Mouse (Mus musculus) T-helper 2 cell (primary cell): ENCODE data around the gene Rora.

Experiments
- in situ Hi-C: fragments of 300-600 bp; cut with MboI, MseI; formaldehyde crosslinking; loops from one replicate; pipeline ENCODE4 v1.15.1; 2025; ENCODE audit warnings: high pct_unique_total_duplicates

Rora gene

GRCm38 (mm10) chr9:69289056-69290017 lies 635.8 kb downstream of the Rora start:
- in situ Hi-C loops: loop anchor here (10.0 to 25.0 kb wide), 2 partner anchors 325 to 1452 kb away; partner anchors contain the start of genes C2cd4a and Vps13c

GRCm38 (mm10) chr9:69290018-69290880 lies 636.7 kb downstream of the Rora start:
- in situ Hi-C loops: loop anchor here (10.0 to 25.0 kb wide), 2 partner anchors 325 to 1453 kb away; partner anchors contain the start of genes C2cd4a and Vps13c

DNA sequence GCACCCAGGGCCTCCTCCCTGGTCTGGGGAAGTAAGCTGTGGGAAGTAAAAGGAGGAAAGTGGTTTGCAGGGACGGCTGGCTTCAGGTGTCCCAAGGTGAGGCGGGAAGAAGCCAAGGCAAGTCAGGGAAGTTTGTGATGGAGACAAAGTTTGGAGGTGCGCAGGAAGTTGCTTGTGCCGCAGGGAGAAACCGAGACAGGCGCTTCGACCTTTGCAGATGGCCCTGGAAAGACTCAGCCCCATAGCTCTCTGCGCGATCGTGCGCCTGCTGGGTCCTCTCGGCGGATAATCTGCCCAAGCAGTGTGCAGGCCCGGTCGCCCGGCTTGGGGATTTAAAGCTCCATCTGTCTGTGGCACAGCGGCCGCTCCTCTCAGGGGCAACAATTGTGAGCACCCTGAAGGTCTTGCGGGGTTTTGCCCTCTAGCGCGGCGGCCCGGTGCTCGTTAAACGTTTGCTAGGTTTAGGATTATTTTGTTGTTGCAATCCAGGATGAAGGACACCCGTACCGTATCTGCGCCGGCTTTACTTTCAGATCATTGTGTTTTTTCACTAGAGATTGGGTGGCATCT lies 637.4 kb downstream of the Rora start:
- in situ Hi-C loops: loop anchor here (10.0 to 25.0 kb wide), 2 partner anchors 326 to 1454 kb away; partner anchors contain the start of genes C2cd4a and Vps13c

DNA sequence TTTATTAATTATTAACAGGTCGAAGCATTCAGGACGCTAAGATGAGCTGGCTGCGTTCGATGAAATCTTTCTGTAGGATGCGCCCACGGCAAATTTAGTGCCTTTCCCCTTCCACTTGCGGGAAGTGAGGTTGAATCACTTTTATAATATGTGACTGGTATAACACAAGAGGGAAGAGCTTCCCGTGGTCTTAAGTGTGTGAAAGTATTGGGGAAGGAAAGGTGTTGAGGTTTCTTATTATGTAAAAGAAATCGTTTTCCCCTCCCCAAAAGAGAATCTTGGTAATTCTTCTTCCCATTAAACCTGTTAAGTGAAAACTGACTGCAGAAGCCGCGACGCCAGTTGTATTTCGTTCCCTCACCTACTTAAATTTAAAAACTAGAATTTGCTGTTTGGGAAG lies 637.9 kb downstream of the Rora start:
- in situ Hi-C loops: loop anchor here (10.0 to 25.0 kb wide), 2 partner anchors 327 to 1454 kb away; partner anchors contain the start of genes C2cd4a and Vps13c

- in situ Hi-C loops: loop anchor here (10.0 to 25.0 kb wide), 2 partner anchors 328 to 1455 kb away; partner anchors contain the start of genes C2cd4a and Vps13c
Measured at GRCm38 (mm10) chr9:69292353-69292752, 638.8 kb downstream of the Rora start.

GRCm38 (mm10) chr9:69292776-69293687 lies 639.4 kb downstream of the Rora start:
- in situ Hi-C loops: loop anchor here (10.0 to 25.0 kb wide), 2 partner anchors 328 to 1456 kb away; partner anchors contain the start of genes C2cd4a and Vps13c

GRCm38 (mm10) chr9:69293688-69294074 lies 640.1 kb downstream of the Rora start:
- in situ Hi-C loops: loop anchor here (10.0 to 25.0 kb wide), 2 partner anchors 329 to 1456 kb away; partner anchors contain the start of genes C2cd4a and Vps13c

DNA sequence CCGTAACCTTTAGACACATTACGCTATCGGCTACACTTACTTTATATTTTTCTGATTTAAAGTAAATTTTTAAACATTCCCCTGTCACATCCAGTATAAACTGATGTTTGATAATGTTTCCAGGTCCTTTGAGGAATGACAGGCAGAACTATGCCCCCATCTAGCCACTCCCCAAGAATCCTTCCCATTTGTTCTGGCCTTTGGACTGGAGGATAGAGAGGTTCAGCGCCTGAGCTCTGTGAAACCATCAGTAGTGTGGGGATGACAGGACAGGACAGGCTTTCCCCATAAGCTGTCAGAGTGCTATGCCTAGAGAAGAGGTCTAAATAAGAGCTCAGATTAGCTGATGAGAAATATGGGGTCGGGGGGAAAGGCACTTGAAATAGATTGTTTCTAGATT lies 640.8 kb downstream of the Rora start:
- in situ Hi-C loops: loop anchor here (10.0 to 25.0 kb wide), 2 partner anchors 330 to 1457 kb away; partner anchors contain the start of genes C2cd4a and Vps13c

DNA sequence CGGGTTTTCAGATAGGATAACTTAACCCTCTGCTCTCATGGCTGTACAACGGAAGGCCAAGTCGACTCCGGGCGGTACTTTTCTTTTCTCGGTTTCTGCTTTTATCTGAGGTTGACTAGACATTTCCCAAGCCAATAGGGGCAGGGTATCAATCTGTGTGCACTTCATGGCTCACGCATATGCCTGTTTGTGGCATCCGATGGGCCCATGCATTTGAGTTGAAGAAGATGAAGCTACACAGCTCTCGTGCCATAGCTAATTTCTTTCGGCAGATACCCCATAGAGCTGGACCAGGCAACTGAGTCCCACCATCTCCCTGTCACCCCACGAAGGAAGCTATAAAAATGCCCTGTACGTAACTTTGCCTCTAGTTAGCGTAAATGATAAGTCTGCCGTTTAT lies 641.3 kb downstream of the Rora start:
- in situ Hi-C loops: loop anchor here (10.0 to 25.0 kb wide), 2 partner anchors 330 to 1458 kb away; partner anchors contain the start of genes C2cd4a and Vps13c

DNA sequence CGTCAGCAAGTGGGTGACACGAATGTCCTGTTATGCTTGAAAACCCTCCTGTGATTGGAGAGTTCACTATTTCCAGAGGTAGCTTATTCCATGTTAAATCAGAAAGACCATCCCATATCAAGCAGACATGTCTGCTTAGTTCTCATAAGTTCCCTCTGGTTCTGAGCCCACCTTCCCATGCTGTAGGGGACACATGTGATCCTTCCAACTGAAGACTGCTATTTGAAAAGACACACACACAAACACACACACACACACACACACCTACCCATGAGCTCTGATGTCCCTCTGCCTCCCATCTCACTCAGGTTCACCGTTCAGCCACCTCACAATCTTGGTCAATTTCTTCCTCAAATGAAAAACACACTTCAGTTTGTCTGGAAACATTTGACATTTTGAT lies 642.2 kb downstream of the Rora start:
- in situ Hi-C loops: loop anchor here (10.0 to 25.0 kb wide), 2 partner anchors 331 to 1459 kb away; partner anchors contain the start of genes C2cd4a and Vps13c

DNA sequence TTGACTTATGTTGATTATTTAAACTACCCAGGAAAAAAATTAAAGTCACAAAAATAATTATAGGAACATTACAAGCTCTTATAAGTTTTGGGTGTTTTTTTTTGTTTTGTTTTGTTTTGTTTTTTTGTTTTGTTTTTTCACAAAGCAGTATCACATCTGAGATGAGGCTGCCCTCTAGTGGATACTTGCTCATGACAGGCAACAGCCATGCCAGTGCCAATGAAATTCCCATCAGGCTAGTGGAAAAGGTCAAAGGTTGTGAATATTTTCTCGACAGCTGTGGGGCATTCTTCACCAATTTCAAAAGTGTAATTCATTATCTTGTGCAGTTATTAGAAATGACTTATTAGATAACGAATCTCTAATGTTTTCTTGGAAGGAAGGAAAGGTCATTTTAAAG lies 642.8 kb downstream of the Rora start:
- in situ Hi-C loops: loop anchor here (10.0 to 25.0 kb wide), 2 partner anchors 332 to 1459 kb away; partner anchors contain the start of genes C2cd4a and Vps13c

GRCm38 (mm10) chr9:69297766-69298375 lies 644.3 kb downstream of the Rora start:
- in situ Hi-C loops: loop anchor here (10.0 to 25.0 kb wide), 2 partner anchors 333 to 1461 kb away; partner anchors contain the start of genes C2cd4a and Vps13c

- in situ Hi-C loops: loop anchor here (10.0 to 25.0 kb wide), 2 partner anchors 334 to 1461 kb away; partner anchors contain the start of genes C2cd4a and Vps13c
Measured at GRCm38 (mm10) chr9:69298566-69299335, 645.2 kb downstream of the Rora start.

GRCm38 (mm10) chr9:69299484-69299883 lies 645.9 kb downstream of the Rora start:
- in situ Hi-C loops: loop anchor here (10.0 to 25.0 kb wide), 2 partner anchors 335 to 1462 kb away; partner anchors contain the start of genes C2cd4a and Vps13c

- in situ Hi-C loops: no loop called here
Measured at GRCm38 (mm10) chr9:69300296-69300695, 646.7 kb downstream of the Rora start.

GRCm38 (mm10) chr9:69301445-69301844 lies 647.9 kb downstream of the Rora start:
- in situ Hi-C loops: no loop called here

DNA sequence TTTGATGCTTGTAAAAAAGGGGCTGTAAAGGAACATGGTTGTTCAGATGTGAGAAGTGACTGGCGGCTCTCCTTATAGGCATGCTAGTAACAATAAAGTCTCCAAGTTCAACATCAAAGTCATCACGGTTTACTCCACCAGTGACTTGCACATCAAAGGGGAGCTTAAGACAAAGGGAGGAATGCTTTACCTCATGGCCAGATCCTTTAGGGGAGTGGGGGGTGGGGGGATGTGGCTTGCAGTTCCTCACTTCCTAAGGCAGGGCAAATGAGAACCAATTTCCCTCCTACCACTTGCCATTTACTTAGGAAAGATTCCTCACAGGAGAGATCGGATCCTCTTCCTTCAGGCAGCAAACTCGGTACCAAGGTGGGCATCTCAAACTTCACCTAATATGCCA lies 648.4 kb downstream of the Rora start:
- in situ Hi-C loops: no loop called here

DNA sequence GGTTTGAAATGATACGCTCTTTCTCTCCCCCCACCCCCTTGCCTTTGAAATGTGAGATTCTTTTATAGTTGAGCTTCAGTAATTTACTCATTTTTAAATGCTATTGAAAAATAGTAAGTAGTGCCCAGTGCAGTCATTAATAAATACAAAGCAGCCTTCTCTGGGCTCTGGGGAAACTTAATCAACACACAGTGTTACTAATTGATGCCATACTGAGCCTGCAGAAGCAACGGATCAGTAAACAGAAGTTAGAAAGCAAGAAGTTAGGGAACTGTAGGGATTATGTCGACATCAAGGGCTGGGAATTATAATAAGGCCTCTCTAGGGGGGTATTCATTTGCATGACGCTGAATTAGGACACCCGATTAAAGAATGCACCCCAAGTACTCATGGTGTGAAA lies 649.3 kb downstream of the Rora start:
- in situ Hi-C loops: no loop called here
